15 mouse cellular contexts compared by ENCODE assay signal in the genomic region with DNA sequence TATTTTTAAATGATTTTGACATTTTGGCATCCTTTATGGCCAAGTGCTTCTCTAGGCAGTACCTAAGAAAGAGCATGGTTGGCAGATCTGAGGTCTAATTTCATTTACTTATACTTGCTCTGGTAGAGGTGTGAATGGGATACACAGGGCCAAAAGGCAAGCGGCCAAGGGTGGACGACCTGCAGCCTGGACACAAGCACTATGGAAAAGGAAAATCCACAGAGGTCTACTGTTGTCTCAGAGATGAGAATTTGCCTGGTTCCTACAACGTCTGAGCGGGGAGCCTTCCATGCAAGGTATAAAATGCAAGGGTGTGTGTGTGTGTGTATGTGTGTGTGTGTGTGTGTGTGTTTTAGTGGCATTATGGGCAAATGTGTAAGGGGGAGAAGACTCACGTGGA.
DNase-seq lines count a peak whose midpoint lies in the region; ATAC-seq lines count a peak whose summit lies in the region.
"Had no signal": no experiment of that assay in that cellular context is flagged by ENCODE, and none has a peak within 500 bp of the region (broad histone marks: within the 10 kb centered on the region; RNA-seq: fewer than 3 reads in every experiment).

No protein-coding gene starts in this region.

- no peak for DNase-seq in heart, postnatal 14 days
- no peak for DNase-seq in lung, postnatal 25 days (ENCODE audit: low spot score)
- peak; percentile 79 to 88 for DNase-seq in cerebellum, postnatal 10 days
- no peak for DNase-seq in layer of hippocampus, postnatal 25 days (ENCODE audit: extremely low spot score in 1 of 2, low spot score in 1 of 2)
- no peak for DNase-seq in embryo, embryonic 9.5 days (ENCODE audit: extremely low spot score)
- DNase-seq: gastrocnemius, postnatal 14 days had no signal

- ATAC-seq in heart, embryonic 15.5 days (replicated peaks; ENCODE audit: insufficient number of reproducible peaks, insufficient read depth, low FRiP score, low read depth), result no peak
- ATAC-seq in lung, embryonic 16.5 days (ENCODE audit: low read depth), result no peak
- no peak for ATAC-seq in limb, embryonic 15.5 days (ENCODE audit: insufficient number of reproducible peaks, low FRiP score, low TSS enrichment, low read depth)
- ATAC-seq: intestine, embryonic 15.5 days; midbrain, embryonic 15.5 days had no signal

- 76% methylated on average over 5 of the region's 5 CpGs for WGBS in heart, embryonic 15.5 days
- 68% methylated on average over 5 of the region's 5 CpGs for WGBS in lung, embryonic 16.5 days
- WGBS in limb, embryonic 15.5 days, result 67% methylated on average over 5 of the region's 5 CpGs

- H3K4me2 ChIP-seq in heart, embryonic 15.5 days, result no peak overlapping the region
- H3K4me2 ChIP-seq in lung, embryonic 16.5 days (ENCODE audit: low read depth, low read length), result no peak overlapping the region; the same call in 1 of the 2 replicates
- H3K4me2 ChIP-seq in limb, embryonic 15.5 days, result no peak overlapping the region
- H3K4me2 ChIP-seq: heart, embryonic 11.5 days; intestine, embryonic 15.5 days; limb, embryonic 12.5 days; liver, embryonic 15.5 days; midbrain, embryonic 15.5 days had no signal

- H3K27me3 ChIP-seq in heart, embryonic 15.5 days, result no peaks in the 10 kb centered on the region
- H3K27me3 ChIP-seq in lung, embryonic 16.5 days (ENCODE audit: control insufficient read depth, insufficient read depth, low read depth, low read length), result no peaks in the 10 kb centered on the region
- H3K27me3 ChIP-seq in limb, embryonic 15.5 days, result no peaks in the 10 kb centered on the region
- H3K27me3 ChIP-seq: intestine, embryonic 15.5 days; limb, embryonic 12.5 days; liver, embryonic 15.5 days; midbrain, embryonic 15.5 days had no signal

- intact Hi-C loops in heart, postnatal 14 days (cut with DNase I), result no loop called here

- H3K9ac ChIP-seq in heart, embryonic 15.5 days, result no peak overlapping the region
- H3K9ac ChIP-seq in lung, embryonic 16.5 days (ENCODE audit: low read length), result no peak overlapping the region
- H3K9ac ChIP-seq in limb, embryonic 15.5 days, result no peak overlapping the region
- H3K9ac ChIP-seq: intestine, embryonic 15.5 days; limb, embryonic 12.5 days; liver, embryonic 15.5 days; midbrain, embryonic 15.5 days had no signal

- 0 out of 2 replicates have a peak overlapping the region, but pooled peaks have one; percentile 2 for H3K27ac ChIP-seq in heart, embryonic 15.5 days
- H3K27ac ChIP-seq in lung, embryonic 16.5 days (ENCODE audit: low read length), result 0 out of 2 replicates have a peak overlapping the region, but pooled peaks have one; percentile 24
- 0 out of 2 replicates have a peak overlapping the region, but pooled peaks have one; percentile 33 for H3K27ac ChIP-seq in limb, embryonic 15.5 days
- H3K27ac ChIP-seq: intestine, embryonic 15.5 days; limb, embryonic 12.5 days; liver, embryonic 15.5 days; midbrain, embryonic 15.5 days had no signal

- no peaks in the 10 kb centered on the region for H3K36me3 ChIP-seq in heart, embryonic 15.5 days
- no peaks in the 10 kb centered on the region for H3K36me3 ChIP-seq in lung, embryonic 16.5 days (ENCODE audit: control insufficient read depth, insufficient read depth, low read length)
- no peaks in the 10 kb centered on the region for H3K36me3 ChIP-seq in limb, embryonic 15.5 days
- H3K36me3 ChIP-seq: intestine, embryonic 15.5 days; limb, embryonic 12.5 days; liver, embryonic 15.5 days; midbrain, embryonic 15.5 days had no signal

- H3K4me3 ChIP-seq in heart, embryonic 15.5 days, result no peak overlapping the region
- H3K4me3 ChIP-seq in lung, embryonic 16.5 days (ENCODE audit: low read length), result no peak overlapping the region
- no peak overlapping the region for H3K4me3 ChIP-seq in limb, embryonic 15.5 days
- H3K4me3 ChIP-seq: erythroblast, embryonic 14.5 days; intestine, embryonic 15.5 days; limb, embryonic 12.5 days; liver, embryonic 15.5 days; midbrain, embryonic 15.5 days had no signal

- no peaks in the 10 kb centered on the region for H3K9me3 ChIP-seq in heart, embryonic 15.5 days (replicated peaks)
- no peaks in the 10 kb centered on the region for H3K9me3 ChIP-seq in lung, embryonic 16.5 days (ENCODE audit: control insufficient read depth, low read length)
- no peaks in the 10 kb centered on the region for H3K9me3 ChIP-seq in limb, embryonic 15.5 days
- H3K9me3 ChIP-seq: intestine, embryonic 15.5 days; limb, embryonic 12.5 days; liver, embryonic 15.5 days; midbrain, embryonic 15.5 days had no signal

- no peaks in the 10 kb centered on the region; the same call in 1 of the 2 replicates for H3K4me1 ChIP-seq in heart, embryonic 15.5 days (replicated peaks)
- H3K4me1 ChIP-seq in lung, embryonic 16.5 days (replicated peaks; ENCODE audit: control insufficient read depth, insufficient read depth, low read length), result peaks cover 3% of the 10 kb centered on the region; the same call in 1 of the 2 replicates
- H3K4me1 ChIP-seq in limb, embryonic 15.5 days, result peaks cover 16% of the 10 kb centered on the region
- H3K4me1 ChIP-seq: intestine, embryonic 15.5 days; liver, embryonic 15.5 days; midbrain, embryonic 15.5 days had no signal

Comparison
In these comparisons a context has a peak if more than half of its experiments do, and no peak if none do; other contexts are left out.
1. DNase-seq: peak in cerebellum, postnatal 10 days (2 of 2); none in heart, postnatal 14 days (0 of 2), lung, postnatal 25 days (single experiment), layer of hippocampus, postnatal 25 days (0 of 2) and embryo, embryonic 9.5 days (single experiment).
2. Peak in every context shown above with its lines, with median percentiles within 50 percentile points of each other: H3K27ac ChIP-seq.